Mouse (Mus musculus) liver, adult 2 months (tissue): Measurements from ENCODE around the gene Zkscan6.

Source experiments
- CTCF ChIP-seq: fragments of 200-500 bp; IDR thresholded peaks from 2 replicates; pipeline ENCODE4 v1.5.1; 2011; ENCODE audit warnings: low read depth, low read length, control low read depth
- POLR2A ChIP-seq: fragments of 200-500 bp; IDR thresholded peaks from 2 replicates; pipeline ENCODE4 v1.6.1; 2011; ENCODE audit warnings: low read length, control low read depth; ENCODE audit not compliant: insufficient read depth; ENCODE audit errors: extremely low read depth

- no peak for TF ChIP-seq POLR2A
- TF ChIP-seq CTCF = no peak
These were observed 33.4 kb upstream of the Zkscan6 start for GRCm38 (mm10) chr11:65773535-65773934.
